ENCODE assay signal across 10 mouse cellular contexts in the genomic region with DNA sequence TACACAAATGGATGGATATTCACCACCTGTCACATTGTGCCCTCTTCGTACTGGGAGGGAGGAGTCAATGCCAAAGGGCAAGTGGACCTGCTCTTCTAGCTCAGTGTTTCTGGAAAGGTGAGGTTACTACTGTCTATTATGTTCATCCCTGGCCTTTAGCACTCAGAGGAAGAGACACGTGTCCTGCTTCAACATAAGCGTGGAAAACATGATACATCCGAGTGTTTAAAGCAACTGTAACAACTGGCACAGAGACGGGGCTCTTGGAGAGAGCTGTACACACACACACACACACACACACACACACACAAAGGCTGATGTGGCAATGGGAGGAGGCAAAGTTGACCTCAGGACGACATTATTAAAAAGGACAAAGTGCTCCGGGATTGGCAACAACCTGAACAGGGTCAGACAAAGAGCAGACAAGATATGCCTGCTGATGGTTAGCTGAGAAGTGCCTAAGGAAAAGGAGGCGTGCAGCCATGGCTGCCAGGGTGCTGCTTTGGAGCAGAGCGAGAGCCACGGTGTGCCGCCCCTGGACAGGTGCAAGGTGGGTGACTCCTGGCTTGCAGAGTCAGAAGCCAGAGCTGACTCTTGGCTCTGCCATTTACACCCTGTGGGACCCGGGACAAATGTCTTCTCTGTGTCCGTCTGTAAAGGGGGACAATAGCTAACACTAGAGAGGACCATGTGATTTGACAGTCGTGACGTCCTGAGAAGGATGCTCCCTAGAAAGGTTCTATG. TPM values are rescaled to one million over a fixed set of nuclear protein-coding genes. Genes with fewer than 3 reads are reported as not detected.
DNase-seq lines count a peak whose midpoint lies in the region; ATAC-seq and TF ChIP-seq lines count a peak whose summit lies in the region.
"Had no signal": no experiment of that assay in that cellular context is flagged by ENCODE, and none has a peak within 500 bp of the region (broad histone marks: within the 10 kb centered on the region; RNA-seq: fewer than 3 reads in every experiment).

No protein-coding gene starts in this region.

- no peak for TF ChIP-seq CTCF in heart, adult 2 months (IDR thresholded peaks at IDR 0.05)
- TF ChIP-seq CTCF in liver, adult 2 months (IDR thresholded peaks at IDR 0.05; ENCODE audit: low read depth, low read length): no peak

- 79% methylated on average over 15 of the region's 15 CpGs for WGBS in heart, adult 2 months
- 42% methylated on average over 15 of the region's 15 CpGs for WGBS in liver, adult 2 months

- no peak overlapping the region for H3K9ac ChIP-seq in heart, adult 2 months (ENCODE audit: low read depth, low read length)
- H3K9ac ChIP-seq in liver, adult 2 months (ENCODE audit: low read depth, low read length): no peak overlapping the region
- H3K9ac ChIP-seq: limb, embryonic 12.5 days had no signal

- no peak for DNase-seq in heart, adult 2 months
- no peak for DNase-seq in heart, adult 18-20 months
- DNase-seq in liver, adult 2 months (ENCODE audit: extremely low read depth, low read depth, low spot score): peak; percentile 96
- no peak for DNase-seq in liver
- DNase-seq in cerebellum, adult 9-11 months: peak; percentile 55
- peak; percentile 22 for DNase-seq in induced T-regulatory cell, adult 2 months (ENCODE audit: low read depth)
- DNase-seq in gastrocnemius, postnatal 36 days: no peak
- DNase-seq: layer of hippocampus, postnatal 36 days had no signal

- H3K4me3 ChIP-seq in heart, adult 2 months: no peak overlapping the region
- no peak overlapping the region for H3K4me3 ChIP-seq in liver, adult 2 months (ENCODE audit: insufficient read depth, low read depth, low read length)

- H3K27ac ChIP-seq in heart, adult 2 months: peak overlapping the region; percentile 81; the same call in 1 of the 2 replicates
- peak overlapping the region; percentile 53 for H3K27ac ChIP-seq in liver, adult 2 months (replicated peaks; ENCODE audit: insufficient read depth, low read depth, low read length)
- H3K27ac ChIP-seq: limb, embryonic 12.5 days had no signal

- H3K4me1 ChIP-seq in heart, adult 2 months (ENCODE audit: control insufficient read depth, insufficient read depth, low read length): peaks cover 15% of the 10 kb centered on the region
- H3K4me1 ChIP-seq in liver, adult 2 months (ENCODE audit: control insufficient read depth, insufficient read depth, low read length): peaks cover 23% of the 10 kb centered on the region

- H3K36me3 ChIP-seq in heart, adult 2 months (ENCODE audit: control insufficient read depth, insufficient read depth, low read length): peaks cover 3% of the 10 kb centered on the region; the same call in 1 of the 2 replicates
- H3K36me3 ChIP-seq in liver, adult 2 months (ENCODE audit: control insufficient read depth, insufficient read depth, low read length): no peaks in the 10 kb centered on the region
- H3K36me3 ChIP-seq: limb, embryonic 12.5 days had no signal

- TF ChIP-seq EP300 in heart, adult 2 months (IDR thresholded peaks at IDR 0.05; ENCODE audit: insufficient read depth, low read depth, low read length): no peak

- no peaks in the 10 kb centered on the region for H3K79me2 ChIP-seq in heart, adult 2 months (replicated peaks; ENCODE audit: control insufficient read depth, insufficient read depth, low read length)
- peaks cover 13% of the 10 kb centered on the region; the same call in 1 of the 2 replicates for H3K79me2 ChIP-seq in liver, adult 2 months (ENCODE audit: control insufficient read depth, insufficient read depth, low read length)

- no peaks in the 10 kb centered on the region for H3K27me3 ChIP-seq in heart, adult 2 months (ENCODE audit: control insufficient read depth, insufficient read depth, low read length)
- no peaks in the 10 kb centered on the region for H3K27me3 ChIP-seq in liver, adult 2 months (ENCODE audit: control insufficient read depth, insufficient read depth, low read length)

- ATAC-seq in CD4-positive, CD25-positive, alpha-beta regulatory T cell, adult 4 months: no peak

- intact Hi-C loops in heart, adult 2 months (cut with DNase I): no loop called here
- intact Hi-C loops in gastrocnemius, postnatal 36 days (cut with DNase I): loop anchor here (5.0 kb wide), 1 partner anchor 123 kb away; no protein-coding TSS in a partner anchor

- TF ChIP-seq POLR2A in heart, adult 2 months (IDR thresholded peaks at IDR 0.05; ENCODE audit: insufficient read depth, low read depth, low read length): no peak
- TF ChIP-seq POLR2A in liver, adult 2 months (IDR thresholded peaks at IDR 0.05; ENCODE audit: extremely low read depth, insufficient read depth, low read length): no peak

RNA-seq across cellular contexts. Expression of a gene that starts 1.4 kb away (rescaled TPM):
- 10 to 100 TPM; 33.7 to 34.1 TPM for total RNA-seq in heart, adult 2 months (2021)
- polyA plus RNA-seq in heart, adult 2 months (2012; rRNA removed): 9.5 and 19.2 TPM in 2 replicates
- total RNA-seq in heart, adult 18-20 months (2021): 10 to 100 TPM; 32.3 to 34.3 TPM
- 0.74 and 1.0 TPM in 2 replicates for total RNA-seq in liver, adult 2 months (2014; rRNA removed)
- polyA plus RNA-seq in liver, adult 2 months (2012; rRNA removed): 0.61 and 1.0 TPM in 2 replicates
- 1 to 10 TPM; 4.3 to 5.9 TPM for total RNA-seq in gastrocnemius, postnatal 36 days (2021)
- polyA plus RNA-seq in CD4-positive, CD25-positive, alpha-beta regulatory T cell, adult 4 months (2017; shearing (Covaris generic)): 1 to 10 TPM; 1.8 to 4.2 TPM

RNA-seq across cellular contexts. Expression of a gene that starts 59.9 kb away (rescaled TPM):
- 10 to 100 TPM; 53.9 to 58.9 TPM for total RNA-seq in heart, adult 2 months (2021)
- polyA plus RNA-seq in heart, adult 2 months (2012; rRNA removed): 25.7 and 37.5 TPM in 2 replicates
- total RNA-seq in heart, adult 18-20 months (2021): 10 to 100 TPM; 57.5 to 67.9 TPM
- 16.9 and 21.6 TPM in 2 replicates for total RNA-seq in liver, adult 2 months (2014; rRNA removed)
- polyA plus RNA-seq in liver, adult 2 months (2012; rRNA removed): 7.4 and 8.7 TPM in 2 replicates
- 10 to 100 TPM; 15.8 to 17.6 TPM for total RNA-seq in gastrocnemius, postnatal 36 days (2021)
- polyA plus RNA-seq in CD4-positive, CD25-positive, alpha-beta regulatory T cell, adult 4 months (2017; shearing (Covaris generic)): 10 to 100 TPM; 26.9 to 48.4 TPM

Comparison
In these comparisons a context has a peak if more than half of its experiments do, and no peak if none do; other contexts are left out.
1. DNase-seq: peak in liver, adult 2 months (single experiment), cerebellum, adult 9-11 months (single experiment) and induced T-regulatory cell, adult 2 months (single experiment); none in heart, adult 2 months (0 of 2), heart, adult 18-20 months (0 of 2), liver (single experiment) and gastrocnemius, postnatal 36 days (0 of 2).
2. RNA of a gene that starts 1.4 kb away (total RNA-seq): 32.3 to 34.3 TPM in heart, adult 18-20 months and 33.7 to 34.1 TPM in heart, adult 2 months; 4.3 to 5.9 TPM in gastrocnemius, postnatal 36 days and 0.74 to 1.0 TPM in liver, adult 2 months; every median in the first group is over 4 times any median in the second.